Mouse (Mus musculus): ENCODE measurements around the gene Cenph. TPM values are rescaled to one million over a fixed set of nuclear protein-coding genes. Genes with fewer than 3 reads are reported as not detected.
"Not testable (repeated sequence)": the region's sequence is repeated elsewhere in the genome, so short reads cannot be mapped to it uniquely, and the experiment has no call there.

The Cenph gene
- 39.1 and 45.4 TPM in 2 replicates for total RNA-seq (2017)

GRCm38 (mm10) chr13:100775252-100776055, at the start of gene Cenph:
Cenph (minus strand) TSS chr13:100775899.
- ATAC-seq (replicated peaks in 1 of 2; ENCODE audit: insufficient read depth in 1 of 2, low FRiP score in 2 of 2, low TSS enrichment in 1 of 2, low read depth in 1 of 2, poor library complexity in 2 of 2, severe bottlenecking in 2 of 2) = peak; percentile 98 to 99

GRCm38 (mm10) chr13:100824916-100825315, 49.2 kb upstream of the Cenph start:
- ATAC-seq (replicated peaks in 1 of 2; ENCODE audit: insufficient read depth in 1 of 2, low FRiP score in 2 of 2, low TSS enrichment in 1 of 2, low read depth in 1 of 2, poor library complexity in 2 of 2, severe bottlenecking in 2 of 2) = no peak

- no peak for ATAC-seq (replicated peaks in 1 of 2; ENCODE audit: insufficient read depth in 1 of 2, low FRiP score in 2 of 2, low TSS enrichment in 1 of 2, low read depth in 1 of 2, poor library complexity in 2 of 2, severe bottlenecking in 2 of 2)
Observed at GRCm38 (mm10) chr13:100824306-100824705, 48.6 kb upstream of the Cenph start.

- no peak for ATAC-seq (replicated peaks in 1 of 2; ENCODE audit: insufficient read depth in 1 of 2, low FRiP score in 2 of 2, low TSS enrichment in 1 of 2, low read depth in 1 of 2, poor library complexity in 2 of 2, severe bottlenecking in 2 of 2)
Observed at GRCm38 (mm10) chr13:100823863-100824262, 48.2 kb upstream of the Cenph start.

GRCm38 (mm10) chr13:100814451-100814850, 38.8 kb upstream of the Cenph start:
- ATAC-seq (replicated peaks in 1 of 2; ENCODE audit: insufficient read depth in 1 of 2, low FRiP score in 2 of 2, low TSS enrichment in 1 of 2, low read depth in 1 of 2, poor library complexity in 2 of 2, severe bottlenecking in 2 of 2) = no peak

GRCm38 (mm10) chr13:100805776-100806175, 30.1 kb upstream of the Cenph start:
- ATAC-seq (replicated peaks in 1 of 2; ENCODE audit: insufficient read depth in 1 of 2, low FRiP score in 2 of 2, low TSS enrichment in 1 of 2, low read depth in 1 of 2, poor library complexity in 2 of 2, severe bottlenecking in 2 of 2) = no peak

- no peak for ATAC-seq (replicated peaks in 1 of 2; ENCODE audit: insufficient read depth in 1 of 2, low FRiP score in 2 of 2, low TSS enrichment in 1 of 2, low read depth in 1 of 2, poor library complexity in 2 of 2, severe bottlenecking in 2 of 2)
Observed at GRCm38 (mm10) chr13:100797171-100797570, 21.5 kb upstream of the Cenph start.

GRCm38 (mm10) chr13:100789083-100789482, 13.4 kb upstream of the Cenph start:
- ATAC-seq (replicated peaks in 1 of 2; ENCODE audit: insufficient read depth in 1 of 2, low FRiP score in 2 of 2, low TSS enrichment in 1 of 2, low read depth in 1 of 2, poor library complexity in 2 of 2, severe bottlenecking in 2 of 2) = no peak

GRCm38 (mm10) chr13:100788057-100788456, 12.4 kb upstream of the Cenph start:
- not testable (repeated sequence) for ATAC-seq (replicated peaks in 1 of 2; ENCODE audit: insufficient read depth in 1 of 2, low FRiP score in 2 of 2, low TSS enrichment in 1 of 2, low read depth in 1 of 2, poor library complexity in 2 of 2, severe bottlenecking in 2 of 2)

- ATAC-seq (replicated peaks in 1 of 2; ENCODE audit: insufficient read depth in 1 of 2, low FRiP score in 2 of 2, low TSS enrichment in 1 of 2, low read depth in 1 of 2, poor library complexity in 2 of 2, severe bottlenecking in 2 of 2) = no peak
Observed at GRCm38 (mm10) chr13:100787316-100788010, 11.8 kb upstream of the Cenph start.

GRCm38 (mm10) chr13:100786414-100786867, 10.7 kb upstream of the Cenph start, which contains the start of gene Ccnb1:
Ccnb1 (minus strand) TSS chr13:100786570.
- peak; percentile 93 to 98 for ATAC-seq (replicated peaks in 1 of 2; ENCODE audit: insufficient read depth in 1 of 2, low FRiP score in 2 of 2, low TSS enrichment in 1 of 2, low read depth in 1 of 2, poor library complexity in 2 of 2, severe bottlenecking in 2 of 2)

- peak; percentile 23 to 47; a peak in 2 of 4 replicates for ATAC-seq (replicated peaks in 1 of 2; ENCODE audit: insufficient read depth in 1 of 2, low FRiP score in 2 of 2, low TSS enrichment in 1 of 2, low read depth in 1 of 2, poor library complexity in 2 of 2, severe bottlenecking in 2 of 2)
Observed at GRCm38 (mm10) chr13:100785806-100786413, 10.2 kb upstream of the Cenph start.

GRCm38 (mm10) chr13:100777491-100777890, 1.8 kb upstream of the Cenph start:
- ATAC-seq (replicated peaks in 1 of 2; ENCODE audit: insufficient read depth in 1 of 2, low FRiP score in 2 of 2, low TSS enrichment in 1 of 2, low read depth in 1 of 2, poor library complexity in 2 of 2, severe bottlenecking in 2 of 2) = no peak; a peak in 1 of 4 replicates

GRCm38 (mm10) chr13:100776710-100777109, 1.0 kb upstream of the Cenph start:
- no peak for ATAC-seq (replicated peaks in 1 of 2; ENCODE audit: insufficient read depth in 1 of 2, low FRiP score in 2 of 2, low TSS enrichment in 1 of 2, low read depth in 1 of 2, poor library complexity in 2 of 2, severe bottlenecking in 2 of 2)

- ATAC-seq (replicated peaks in 1 of 2; ENCODE audit: insufficient read depth in 1 of 2, low FRiP score in 2 of 2, low TSS enrichment in 1 of 2, low read depth in 1 of 2, poor library complexity in 2 of 2, severe bottlenecking in 2 of 2) = 0 out of 4 replicates have a peak, but pooled peaks of 1 of the 2 experiments have one; percentile 6
Observed at GRCm38 (mm10) chr13:100776056-100776419, 339 bp upstream of the Cenph start.

GRCm38 (mm10) chr13:100774704-100775103, 995 bp downstream of the Cenph start:
- no peak for ATAC-seq (replicated peaks in 1 of 2; ENCODE audit: insufficient read depth in 1 of 2, low FRiP score in 2 of 2, low TSS enrichment in 1 of 2, low read depth in 1 of 2, poor library complexity in 2 of 2, severe bottlenecking in 2 of 2)

- ATAC-seq (replicated peaks in 1 of 2; ENCODE audit: insufficient read depth in 1 of 2, low FRiP score in 2 of 2, low TSS enrichment in 1 of 2, low read depth in 1 of 2, poor library complexity in 2 of 2, severe bottlenecking in 2 of 2) = no peak
Observed at GRCm38 (mm10) chr13:100755329-100755728, 20.4 kb downstream of the Cenph start.

GRCm38 (mm10) chr13:100754186-100754585, 21.5 kb downstream of the Cenph start:
- ATAC-seq (replicated peaks in 1 of 2; ENCODE audit: insufficient read depth in 1 of 2, low FRiP score in 2 of 2, low TSS enrichment in 1 of 2, low read depth in 1 of 2, poor library complexity in 2 of 2, severe bottlenecking in 2 of 2) = no peak
